Mouse (Mus musculus) layer of hippocampus, postnatal 10 days (tissue): ENCODE results near the gene Pigp. TPM values are rescaled to one million over a fixed set of nuclear protein-coding genes. Genes with fewer than 3 reads are reported as not detected.

Experiments used
- DNase-seq, 2 experiments: peaks; one replicate each; pipeline ENCODE4 v3.0.0; 2021; ENCODE audit warnings: low spot score in 2 of 2
- total RNA-seq, 2 experiments: library from RNA; stranded (reverse); gene quantifications; 2 replicates each; pipeline ENCODE4 v1.2.3; 2021

Pigp gene
- total RNA-seq, 2 experiments from 2014 or later, result 42.8 to 55.0 TPM

GRCm38 (mm10) chr16:94323681-94324080 lies 48.0 kb downstream of the Pigp start:
- DNase-seq, result no peak

DNA sequence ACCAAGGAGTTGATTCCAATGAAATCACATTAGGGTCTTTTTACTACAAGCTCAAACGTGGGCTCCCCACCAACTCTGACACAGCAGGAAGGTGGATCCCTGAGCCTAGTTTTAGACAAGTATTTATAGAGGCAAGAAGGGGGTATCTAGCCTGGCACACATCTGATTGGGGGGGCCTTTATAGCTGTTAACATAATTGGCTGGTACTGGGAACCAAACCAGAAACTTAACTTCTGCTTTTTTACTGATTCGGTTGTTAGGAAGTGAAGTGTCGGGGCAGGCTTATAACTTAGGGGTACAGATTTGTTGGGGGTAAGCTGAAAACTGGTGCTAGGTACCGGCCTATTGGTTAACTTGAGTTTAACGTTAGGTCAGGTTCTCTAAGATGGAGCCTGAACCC lies 51.4 kb downstream of the Pigp start:
- DNase-seq, result no peak

- DNase-seq, result no peak
These were observed 53.9 kb downstream of the Pigp start for GRCm38 (mm10) chr16:94317752-94318151.

- DNase-seq, result no peak
These were observed 56.4 kb downstream of the Pigp start for GRCm38 (mm10) chr16:94315215-94315614.

DNA sequence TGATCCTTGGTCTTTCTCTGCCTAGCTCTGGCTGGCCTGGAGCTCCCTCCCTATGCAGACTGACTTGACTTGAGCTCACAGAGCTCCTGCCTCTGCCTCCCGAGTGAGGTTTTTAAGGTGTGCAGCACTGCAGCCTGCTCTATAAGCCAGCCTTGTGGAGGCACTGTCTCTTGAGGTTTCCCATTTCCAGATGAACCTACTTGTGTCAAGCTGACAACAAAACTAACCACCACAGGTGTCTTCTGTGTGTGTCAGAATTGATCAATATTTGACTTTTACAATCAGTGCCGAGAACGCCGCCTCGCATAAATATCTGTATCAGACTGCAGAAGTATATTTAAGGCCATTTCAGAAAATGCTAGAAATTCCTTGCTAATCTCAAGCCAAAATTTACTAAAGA lies 57.0 kb downstream of the Pigp start:
- DNase-seq, result no peak

DNA sequence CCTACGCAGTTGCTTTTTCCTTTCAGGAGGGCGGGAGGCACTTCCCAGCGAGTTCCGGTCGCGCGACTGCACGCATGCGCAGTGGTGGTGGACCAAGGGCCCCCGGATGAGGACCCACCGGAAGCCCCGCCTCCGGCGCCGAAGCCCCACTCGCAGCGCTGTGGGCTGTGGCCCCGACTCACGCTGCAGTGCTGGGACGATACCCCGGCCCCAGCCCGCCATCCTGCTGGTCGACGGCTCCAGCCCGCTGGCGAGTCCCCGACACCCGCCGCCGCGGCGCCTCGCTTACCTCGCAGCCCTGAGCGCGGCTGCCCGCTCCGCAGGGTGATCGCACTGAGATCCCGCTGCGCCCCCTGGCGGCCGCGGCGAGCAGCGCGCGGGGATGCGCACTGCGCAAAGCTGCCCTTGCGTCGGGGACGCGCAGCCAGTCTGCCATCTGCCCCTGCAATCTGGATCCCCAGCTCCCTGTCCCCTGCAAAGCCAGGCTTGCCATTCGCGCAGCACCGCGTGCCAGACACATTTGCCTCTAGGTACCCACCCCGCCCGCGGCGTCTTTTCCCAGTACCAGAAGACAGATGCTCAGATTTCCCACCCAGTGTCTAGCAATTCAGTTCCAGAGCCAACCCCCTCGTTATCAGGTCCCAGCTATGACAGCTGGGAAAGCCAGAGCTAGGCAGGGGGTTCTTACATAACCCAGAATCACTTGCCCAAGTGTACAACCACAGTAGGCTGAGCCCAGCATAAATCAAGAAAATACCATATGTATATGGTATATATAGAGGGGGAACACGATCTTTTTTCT lies 58.2 kb downstream of the Pigp start, which contains the start of gene Hlcs:
Gene Hlcs, minus strand, starts transcription at position 343 of the 802 bp plus-strand sequence.
- DNase-seq, result peak; percentile 98 to 99

DNA sequence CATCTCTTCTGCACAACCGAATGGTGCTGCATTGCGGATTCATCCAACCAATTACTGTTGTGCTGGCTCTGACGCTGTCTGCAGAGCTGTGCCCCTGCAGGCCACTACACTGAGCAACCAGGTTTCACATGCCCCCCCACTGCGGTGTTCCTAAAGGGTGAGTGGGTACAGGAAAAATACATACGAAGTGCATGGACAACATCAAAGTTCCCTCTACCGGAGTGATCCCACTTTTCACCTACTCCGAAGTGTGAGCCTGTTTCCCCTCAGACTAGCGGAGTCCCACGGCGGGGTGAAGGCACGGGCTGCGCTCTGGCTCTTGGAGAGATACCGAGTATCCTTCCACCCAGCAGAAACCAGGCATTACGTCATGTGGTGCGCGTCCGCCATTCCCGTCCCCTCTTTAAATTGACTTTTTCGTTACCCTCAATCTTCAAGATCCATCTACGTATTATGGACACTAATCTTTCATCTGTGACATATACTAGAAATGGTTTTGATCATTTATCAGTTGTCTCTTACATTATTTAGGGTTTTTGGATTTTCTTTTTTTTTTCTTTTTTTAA lies 58.9 kb downstream of the Pigp start:
- DNase-seq, result peak; percentile 81 to 83

DNA sequence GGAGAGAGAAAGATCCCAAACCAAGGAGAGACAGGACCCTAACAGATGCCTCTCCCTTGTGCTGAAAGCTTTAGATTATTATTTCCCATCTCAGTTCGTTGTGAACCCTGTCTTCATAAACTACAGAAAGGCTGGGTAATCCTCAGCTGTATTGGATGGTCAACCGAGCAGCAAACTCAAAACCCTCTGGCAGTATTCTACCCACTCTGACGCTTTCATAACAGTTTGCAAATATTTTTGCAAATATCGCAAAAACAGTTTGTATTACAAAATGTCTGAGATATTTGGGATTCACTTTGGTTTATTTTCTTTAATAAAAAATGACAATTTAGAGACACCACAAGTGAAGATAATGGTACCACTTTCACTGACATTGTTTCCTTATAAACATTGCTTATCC lies 59.7 kb downstream of the Pigp start:
- DNase-seq, result no peak

DNA sequence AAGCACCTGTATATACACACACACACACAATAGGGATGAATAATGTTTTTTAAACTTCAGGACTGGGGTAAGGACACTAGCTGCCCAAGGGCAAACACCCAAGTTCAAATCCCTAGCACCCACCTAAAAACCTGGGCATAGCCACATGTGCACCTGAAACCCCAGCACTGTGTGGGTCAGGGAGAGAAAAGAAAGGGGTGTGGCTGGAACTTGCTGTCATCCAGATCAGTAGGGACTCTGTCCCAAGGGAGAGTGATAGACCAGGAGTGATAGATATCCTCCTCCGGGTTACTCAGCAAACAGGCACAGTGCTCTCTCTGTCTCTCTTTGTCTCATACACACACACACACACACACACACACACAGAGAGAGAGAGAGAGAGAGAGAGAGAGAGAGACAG lies 60.2 kb downstream of the Pigp start:
- DNase-seq, result no peak

DNA sequence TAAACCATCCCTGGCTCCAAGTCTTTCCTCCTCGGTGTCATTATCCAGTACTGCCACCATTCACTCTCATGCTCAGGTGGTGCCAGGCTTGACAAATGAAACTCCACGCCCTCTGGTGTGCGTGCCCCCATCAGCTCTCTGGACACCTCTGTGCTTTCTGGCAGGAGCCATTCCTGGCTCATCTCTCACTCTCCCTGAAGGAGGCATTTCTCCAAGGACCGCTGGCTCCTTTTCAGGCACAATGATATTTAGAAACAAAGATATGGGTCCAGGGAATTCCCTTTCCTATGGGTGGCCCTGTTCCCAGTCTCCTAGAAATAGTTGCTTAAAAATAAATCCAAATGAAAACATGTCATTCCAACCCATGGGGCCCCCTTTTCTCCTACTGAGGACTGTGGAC lies 62.6 kb downstream of the Pigp start:
- no peak for DNase-seq

Other genes with a start within 250 kb of the Pigp start
- gene Hlcs, start 58.3 kb downstream of the Pigp start, total RNA-seq, result 10 to 100 TPM; 12.1 to 14.1 TPM
- under 1 TPM; 0.32 to 0.42 TPM for gene Ripply3, start 43.4 kb downstream of the Pigp start, total RNA-seq
- gene Ttc3, start 1.2 kb downstream of the Pigp start, total RNA-seq, result 100 to 1,000 TPM; 751 to 808 TPM
- 10 to 100 TPM; 32.1 to 42.0 TPM for gene Vps26c, start 155.0 kb upstream of the Pigp start, total RNA-seq
- gene Dyrk1a, start 198.2 kb upstream of the Pigp start, total RNA-seq, result 10 to 100 TPM; 84.0 to 88.8 TPM